Mouse (Mus musculus): Measurements from ENCODE around the gene Slc25a30.

- no peak for TF ChIP-seq POLR2A (IDR thresholded peaks at IDR 0.05; ENCODE audit: insufficient read length, low read depth)
- TF ChIP-seq E2F4 (IDR thresholded peaks at IDR 0.05; ENCODE audit: insufficient read depth) = no peak
- TF ChIP-seq MYOG (IDR thresholded peaks at IDR 0.05; ENCODE audit: control insufficient read depth in 1 of 3, insufficient read depth in 1 of 3, insufficient read length in 2 of 3, low read depth in 2 of 3) = no peak
- TF ChIP-seq TCF3 (IDR thresholded peaks at IDR 0.05; ENCODE audit: insufficient read length, low read depth) = no peak
- no peak for TF ChIP-seq POLR2AphosphoS2 (IDR thresholded peaks at IDR 0.05; ENCODE audit: insufficient read length, low read depth)
- no peak for TF ChIP-seq MAX (IDR thresholded peaks at IDR 0.05; ENCODE audit: low read depth)
- TF ChIP-seq TCF12 (IDR thresholded peaks at IDR 0.05; ENCODE audit: insufficient read depth, poor library complexity, severe bottlenecking) = no peak
- no peak for TF ChIP-seq SRF (IDR thresholded peaks at IDR 0.05; ENCODE audit: control insufficient read depth, insufficient read length, low read depth)
Observed at GRCm38 (mm10) chr14:75797769-75798386, 11.0 kb upstream of the Slc25a30 start.

All from myocyte (in vitro differentiated cells).